Mouse (Mus musculus) cerebellum, postnatal 4 days (tissue): ENCODE results near the gene Hes2.

ENCODE experiments used
- DNase-seq, 2 experiments: peaks; one replicate each; pipeline ENCODE4 v3.0.0; 2022; ENCODE audit warnings: low spot score in 2 of 2, mixed read lengths in 1 of 2

Gene Hes2

GRCm38 (mm10) chr4:152131809-152132771, 26.6 kb upstream of the Hes2 start:
- DNase-seq, result no peak

- no peak for DNase-seq
Observed at GRCm38 (mm10) chr4:152132772-152133169, 25.9 kb upstream of the Hes2 start.

GRCm38 (mm10) chr4:152133213-152133612, 25.5 kb upstream of the Hes2 start:
- DNase-seq, result no peak

GRCm38 (mm10) chr4:152134507-152134906, 24.2 kb upstream of the Hes2 start:
- no peak for DNase-seq

GRCm38 (mm10) chr4:152135363-152135762, 23.3 kb upstream of the Hes2 start:
- DNase-seq, result no peak

- no peak for DNase-seq
Observed at GRCm38 (mm10) chr4:152136112-152136875, 22.4 kb upstream of the Hes2 start.

GRCm38 (mm10) chr4:152136876-152137250, 21.8 kb upstream of the Hes2 start:
- no peak for DNase-seq

GRCm38 (mm10) chr4:152138497-152139260, 20.0 kb upstream of the Hes2 start:
- peak; percentile 76 to 81 for DNase-seq

- DNase-seq, result peak in 1 of 2 experiments; percentile 66
Observed at GRCm38 (mm10) chr4:152140441-152140840, 18.2 kb upstream of the Hes2 start.

GRCm38 (mm10) chr4:152141521-152142135, 17.0 kb upstream of the Hes2 start:
- DNase-seq, result no peak

- no peak for DNase-seq
Observed at GRCm38 (mm10) chr4:152143632-152144031, 15.0 kb upstream of the Hes2 start.

GRCm38 (mm10) chr4:152145473-152145872, 13.2 kb upstream of the Hes2 start:
- DNase-seq, result no peak

- DNase-seq, result no peak
Observed at GRCm38 (mm10) chr4:152146033-152146827, 12.4 kb upstream of the Hes2 start.

- DNase-seq, result no peak
Observed at GRCm38 (mm10) chr4:152150546-152150945, 8.1 kb upstream of the Hes2 start.

GRCm38 (mm10) chr4:152151451-152151965, 7.2 kb upstream of the Hes2 start:
- DNase-seq, result no peak

- no peak for DNase-seq
Observed at GRCm38 (mm10) chr4:152151966-152152544, 6.6 kb upstream of the Hes2 start, which contains the start of gene Espn. Gene Espn (minus strand): TSS chr4:152152371.

GRCm38 (mm10) chr4:152153771-152154177, 4.9 kb upstream of the Hes2 start:
- DNase-seq, result peak; percentile 80 to 87

- DNase-seq, result no peak
Observed at GRCm38 (mm10) chr4:152155019-152155418, 3.6 kb upstream of the Hes2 start.

GRCm38 (mm10) chr4:152157779-152158584, 685 bp upstream of the Hes2 start:
- peak in 1 of 2 experiments; percentile 56 for DNase-seq
